Mouse (Mus musculus) midbrain, embryonic 14.5 days (tissue): ENCODE measurements around the gene Rnls. TPM values are rescaled to one million over a fixed set of nuclear protein-coding genes. Genes with fewer than 3 reads are reported as not detected.

Experiments
- ATAC-seq: fragments of 200-750 bp; cut with Nextera tagmentation; 2 replicates; pipeline ENCODE4 v1.8.0; 2017; ENCODE audit warnings: moderate number of reproducible peaks, moderate library complexity; ENCODE audit not compliant: low FRiP score, low TSS enrichment
- DNase-seq: peaks from one replicate; pipeline ENCODE4 v3.0.0-alpha.2; 2015
- H3K27ac ChIP-seq: fragments of 300-500 bp; sonication (generic); replicated peaks from 2 replicates; pipeline ENCODE4 v1.5.1; 2014; ENCODE audit warnings: mild to moderate bottlenecking, low read depth, low read length, moderate library complexity
- H3K27me3 ChIP-seq: fragments of 300-500 bp; sonication (generic); 2 replicates; pipeline ENCODE4 v1.6.1; 2014; ENCODE audit warnings: low read length, control low read depth, mixed read lengths; ENCODE audit not compliant: control insufficient read depth, insufficient read depth
- H3K36me3 ChIP-seq: fragments of 300-500 bp; sonication (generic); 2 replicates; pipeline ENCODE4 v1.6.1; 2014; ENCODE audit warnings: low read length, control low read depth; ENCODE audit not compliant: control insufficient read depth, insufficient read depth
- H3K4me1 ChIP-seq: fragments of 300-500 bp; sonication (generic); 2 replicates; pipeline ENCODE4 v1.6.1; 2014; ENCODE audit warnings: mild to moderate bottlenecking, antibody characterized with exemption, low read length, control low read depth; ENCODE audit not compliant: control insufficient read depth, insufficient read depth
- H3K4me2 ChIP-seq: fragments of 300-500 bp; sonication (generic); 2 replicates; pipeline ENCODE4 v1.6.1; 2014; ENCODE audit warnings: mild to moderate bottlenecking, low read length, moderate library complexity
- H3K4me3 ChIP-seq: fragments of 300-500 bp; sonication (generic); replicated peaks from 2 replicates; pipeline ENCODE4 v1.5.1; 2014; ENCODE audit warnings: low read depth, low read length
- H3K9ac ChIP-seq: fragments of 300-500 bp; sonication (generic); replicated peaks from 2 replicates; pipeline ENCODE4 v1.6.1; 2014; ENCODE audit warnings: mild to moderate bottlenecking, low read length, moderate library complexity
- H3K9me3 ChIP-seq: fragments of 300-500 bp; sonication (generic); 2 replicates; pipeline ENCODE4 v1.6.1; 2016; ENCODE audit warnings: low read length, control low read depth, mixed read lengths; ENCODE audit not compliant: control insufficient read depth
- WGBS: fragments of 180-500 bp; shearing (Covaris S2); extraction: QIAGEN DNeasy Blood & Tissue Kit; methylation state at CpG from one replicate; pipeline ENCODE4 v1.1.7; 2014; 5-methylcytosine and 5-hydroxymethylcytosine counted together
- polyA plus RNA-seq: library from polyadenylated mRNA; unstranded; fragments of >200 nt; fragmentation: Nextera tagmentation; extraction: Ambion mirVana; gene quantifications from 2 replicates; pipeline ENCODE4 v1.2.1, GENCODE M21; 2014

Rnls gene
- polyA plus RNA-seq, 1 experiment from 2014 or later, result 10.0 TPM

GRCm38 (mm10) chr19:33223276-33223675, 168.8 kb downstream of the Rnls start:
- Histone ChIP-seq H3K4me2 (peak overlapping the region; percentile 9; the same call in 1 of the 2 replicates), H3K27me3 (no peaks in the 10 kb centered on the region), H3K4me1 (peaks cover 16% of the 10 kb centered on the region), H3K9me3 (no peaks in the 10 kb centered on the region), H3K9ac (no peak overlapping the region), H3K27ac (no peak overlapping the region), H3K36me3 (no peaks in the 10 kb centered on the region), H3K4me3 (no peak overlapping the region)
- ATAC-seq, result no peak
- WGBS, result 35% methylated on average over 6 of the region's 6 CpGs
- peak; percentile 65 for DNase-seq

GRCm38 (mm10) chr19:33222595-33223223, 169.4 kb downstream of the Rnls start:
- ATAC-seq (no peak), DNase-seq (peak; percentile 40)
- Histone ChIP-seq H3K36me3 (no peaks in the 10 kb centered on the region), H3K4me1 (peaks cover 16% of the 10 kb centered on the region), H3K27ac (no peak overlapping the region), H3K4me2 (peak overlapping the region; percentile 9; the same call in 1 of the 2 replicates), H3K9me3 (no peaks in the 10 kb centered on the region), H3K9ac (no peak overlapping the region), H3K4me3 (no peak overlapping the region), H3K27me3 (no peaks in the 10 kb centered on the region)
- WGBS, result 17% methylated on average over 12 of the region's 12 CpGs

GRCm38 (mm10) chr19:33217791-33218300, 174.2 kb downstream of the Rnls start:
- H3K9me3 ChIP-seq, result no peaks in the 10 kb centered on the region
- WGBS, result 92% methylated on average over 6 of the region's 6 CpGs
- DNase-seq, result no peak

GRCm38 (mm10) chr19:33209709-33210108, 182.4 kb downstream of the Rnls start:
- H3K4me1 ChIP-seq, result no peaks in the 10 kb centered on the region
- H3K27me3 ChIP-seq, result no peaks in the 10 kb centered on the region
- ATAC-seq, result no peak
- H3K36me3 ChIP-seq, result no peaks in the 10 kb centered on the region
- no peaks in the 10 kb centered on the region for H3K9me3 ChIP-seq
- H3K4me3 ChIP-seq, result no peak overlapping the region
- no peak overlapping the region for H3K4me2 ChIP-seq
- WGBS, result 89% methylated on average over 2 of the region's 2 CpGs
- DNase-seq, result no peak
- H3K9ac ChIP-seq, result no peak overlapping the region
- no peak overlapping the region for H3K27ac ChIP-seq

More at GRCm38 (mm10) chr19:33217791-33218300, 174.2 kb downstream of the Rnls start:
- no peak overlapping the region for H3K27ac ChIP-seq
- H3K9ac ChIP-seq, result no peak overlapping the region
- no peaks in the 10 kb centered on the region for H3K27me3 ChIP-seq
- H3K36me3 ChIP-seq, result no peaks in the 10 kb centered on the region
- 0 out of 2 replicates have a peak, but pooled peaks cover 3% of the 10 kb centered on the region for H3K4me1 ChIP-seq
- no peak overlapping the region for H3K4me2 ChIP-seq
- ATAC-seq, result no peak
- H3K4me3 ChIP-seq, result no peak overlapping the region

GRCm38 (mm10) chr19:33207991-33208390, 184.1 kb downstream of the Rnls start:
- no peak overlapping the region for H3K27ac ChIP-seq
- H3K27me3 ChIP-seq, result no peaks in the 10 kb centered on the region
- ATAC-seq (no peak), DNase-seq (no peak)
- no peak overlapping the region for H3K4me2 ChIP-seq
- H3K4me1 ChIP-seq, result no peaks in the 10 kb centered on the region
- 85% methylated on average over 1 of the region's 1 CpGs for WGBS
- no peaks in the 10 kb centered on the region for H3K36me3 ChIP-seq
- H3K9ac ChIP-seq, result no peak overlapping the region
- H3K4me3 ChIP-seq, result no peak overlapping the region
- H3K9me3 ChIP-seq, result no peaks in the 10 kb centered on the region

- H3K27me3 ChIP-seq, result no peaks in the 10 kb centered on the region
- H3K4me2 ChIP-seq, result no peak overlapping the region
- no peak overlapping the region for H3K27ac ChIP-seq
- no peaks in the 10 kb centered on the region for H3K4me1 ChIP-seq
- H3K4me3 ChIP-seq, result no peak overlapping the region
- no peak for DNase-seq
- no peak overlapping the region for H3K9ac ChIP-seq
- no peaks in the 10 kb centered on the region for H3K36me3 ChIP-seq
- H3K9me3 ChIP-seq, result no peaks in the 10 kb centered on the region
- 94% methylated on average over 2 of the region's 2 CpGs for whole genome bisulfite sequencing
- ATAC-seq, result no peak
These were observed 186.7 kb downstream of the Rnls start for GRCm38 (mm10) chr19:33205389-33205788.

GRCm38 (mm10) chr19:33202422-33202821, 189.7 kb downstream of the Rnls start:
- WGBS, result 85% methylated on average over 6 of the region's 6 CpGs
- no peak for ATAC-seq
- Histone ChIP-seq H3K9ac (no peak overlapping the region), H3K9me3 (no peaks in the 10 kb centered on the region), H3K27me3 (no peaks in the 10 kb centered on the region), H3K27ac (no peak overlapping the region), H3K4me2 (no peak overlapping the region), H3K4me1 (no peaks in the 10 kb centered on the region), H3K4me3 (no peak overlapping the region), H3K36me3 (no peaks in the 10 kb centered on the region)
- no peak for DNase-seq

- Histone ChIP-seq H3K4me2 (no peak overlapping the region), H3K27me3 (no peaks in the 10 kb centered on the region), H3K4me1 (no peaks in the 10 kb centered on the region), H3K9ac (no peak overlapping the region), H3K36me3 (no peaks in the 10 kb centered on the region), H3K9me3 (no peaks in the 10 kb centered on the region), H3K4me3 (no peak overlapping the region), H3K27ac (no peak overlapping the region)
- DNase-seq (no peak), ATAC-seq (no peak)
- 87% methylated on average over 4 of the region's 4 CpGs for WGBS
These were observed 190.9 kb downstream of the Rnls start for GRCm38 (mm10) chr19:33201181-33201580.

GRCm38 (mm10) chr19:33192064-33192463, 200.0 kb downstream of the Rnls start:
- Histone ChIP-seq H3K4me2 (no peak overlapping the region), H3K4me3 (no peak overlapping the region), H3K36me3 (no peaks in the 10 kb centered on the region), H3K9me3 (no peaks in the 10 kb centered on the region), H3K27me3 (no peaks in the 10 kb centered on the region), H3K9ac (no peak overlapping the region), H3K4me1 (no peaks in the 10 kb centered on the region), H3K27ac (no peak overlapping the region)
- 53% methylated on average over 2 of the region's 2 CpGs for WGBS
- ATAC-seq (no peak), DNase-seq (no peak)
